Mouse (Mus musculus): Measurements from ENCODE around the gene Wap.

The Wap gene

DNA sequence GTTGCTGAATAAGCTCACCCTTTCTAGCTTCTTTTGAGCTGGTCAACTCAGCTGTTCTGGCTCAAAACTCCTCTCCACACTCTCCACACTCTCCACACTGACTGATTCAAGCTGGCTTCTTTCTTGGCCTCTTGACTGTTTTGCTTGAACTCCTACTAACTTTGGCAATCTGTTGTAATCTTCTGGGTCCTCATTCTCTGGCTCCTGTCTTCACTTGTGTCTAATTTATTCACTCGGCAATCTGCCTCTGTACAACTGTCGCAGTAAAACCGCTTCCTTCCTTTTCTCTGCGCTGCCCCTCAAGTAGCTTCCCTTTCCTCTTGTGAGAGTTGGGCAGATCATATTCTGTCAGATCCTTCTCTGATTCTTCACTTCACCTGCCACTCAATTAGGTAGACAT, 10.7 kb downstream of the Wap start:
- in situ Hi-C loops (cut with MseI, MboI): no loop called here

- in situ Hi-C loops (cut with MseI, MboI): no loop called here
These were observed 12.1 kb downstream of the Wap start for GRCm38 (mm10) chr11:6626388-6626772.

DNA sequence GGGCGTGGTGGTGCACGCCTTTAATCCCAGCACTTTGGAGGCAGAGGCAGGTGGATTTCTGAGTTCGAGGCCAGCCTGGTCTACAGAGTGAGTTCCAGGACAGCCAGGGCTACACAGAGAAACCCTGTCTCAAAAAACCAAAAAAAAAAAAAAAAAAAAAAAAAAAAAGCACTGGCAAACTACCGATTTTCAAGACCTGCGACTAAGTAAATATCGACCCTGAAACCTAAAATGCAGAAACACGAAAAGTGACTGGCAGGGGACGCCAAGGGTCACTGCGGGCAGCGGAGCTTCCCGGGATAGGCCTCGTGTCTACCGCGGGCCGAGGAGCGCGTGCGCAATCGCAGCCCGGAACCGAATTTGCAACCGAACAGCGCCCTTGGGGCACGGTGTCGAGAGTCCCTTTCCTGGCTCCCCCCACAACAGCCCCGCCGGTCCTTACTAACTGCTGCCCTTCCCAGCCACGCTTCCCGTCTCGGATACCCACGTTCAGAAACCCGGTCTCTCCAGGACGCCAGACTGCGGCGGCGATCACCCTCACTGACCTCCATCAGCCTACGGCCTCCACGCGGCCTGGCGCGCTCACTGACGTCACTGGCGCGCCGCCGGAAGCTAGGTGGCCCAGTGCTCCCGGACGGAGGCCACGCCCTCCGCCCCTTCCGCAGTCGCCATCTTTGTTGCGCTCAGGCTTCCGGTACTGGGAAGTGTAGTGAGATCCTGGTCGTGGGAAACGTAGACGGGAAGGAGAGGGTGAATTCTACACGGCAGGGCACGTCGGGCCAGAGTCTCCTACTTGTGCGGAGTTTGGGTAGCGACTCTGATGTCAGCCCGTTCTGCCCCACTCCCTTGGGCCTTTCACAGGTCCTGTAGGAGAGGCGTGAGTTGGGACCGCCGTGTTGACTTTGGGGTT, 12.7 kb downstream of the Wap start, which contains the start of gene Tbrg4:
TSS of gene Tbrg4 (minus strand) at position 590 of the 910 bp plus-strand sequence.
- in situ Hi-C loops (cut with MseI, MboI): no loop called here

- in situ Hi-C loops (cut with MseI, MboI): no loop called here
These were observed 13.6 kb downstream of the Wap start for GRCm38 (mm10) chr11:6624619-6625382.

DNA sequence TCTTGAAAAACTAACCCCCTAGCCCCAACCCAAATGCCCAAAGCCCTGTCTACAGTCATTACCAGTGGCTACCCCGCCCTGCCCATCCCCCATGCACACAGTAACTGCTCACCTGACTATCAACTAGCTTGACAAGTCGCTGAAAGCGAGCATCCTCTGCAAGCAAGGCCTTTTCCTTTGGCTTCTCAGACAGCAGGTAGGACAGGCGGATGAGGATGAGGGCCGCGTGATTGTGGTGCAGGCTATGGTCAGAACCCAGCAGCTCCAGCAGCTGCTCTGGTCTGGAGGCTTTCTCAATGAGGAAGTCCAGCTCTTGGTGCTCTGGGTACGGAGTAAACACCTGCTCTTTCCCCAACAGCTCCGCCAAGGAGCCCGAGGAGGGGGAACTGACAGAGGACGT, 14.7 kb downstream of the Wap start:
- in situ Hi-C loops (cut with MseI, MboI): no loop called here

GRCm38 (mm10) chr11:6615250-6616205, 22.9 kb downstream of the Wap start:
- in situ Hi-C loops (cut with MseI, MboI): no loop called here

- in situ Hi-C loops (cut with MseI, MboI): no loop called here
These were observed 32.7 kb downstream of the Wap start, which contains the start of gene Nacad for GRCm38 (mm10) chr11:6605491-6606399. Gene Nacad, minus strand, starts transcription at chr11:6606053.

- in situ Hi-C loops (cut with MseI, MboI): no loop called here
These were observed 33.4 kb downstream of the Wap start for GRCm38 (mm10) chr11:6605021-6605481.

DNA sequence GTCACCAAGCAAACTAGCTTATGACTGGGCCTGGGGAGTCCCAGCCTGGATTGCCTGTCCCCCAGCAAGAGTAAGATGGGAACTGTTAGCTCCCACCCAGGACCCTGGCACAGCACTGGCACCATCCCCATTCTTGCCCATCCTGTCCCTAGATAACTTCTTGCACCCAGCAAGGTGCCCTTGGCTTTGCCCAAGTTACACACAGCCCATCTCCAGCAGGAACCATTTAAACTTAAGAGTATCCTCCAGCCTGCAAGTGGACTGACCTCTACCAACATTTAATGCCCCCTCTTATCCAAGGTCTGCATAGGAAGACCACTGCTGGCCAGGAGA, 33.9 kb downstream of the Wap start:
- in situ Hi-C loops (cut with MseI, MboI): no loop called here

DNA sequence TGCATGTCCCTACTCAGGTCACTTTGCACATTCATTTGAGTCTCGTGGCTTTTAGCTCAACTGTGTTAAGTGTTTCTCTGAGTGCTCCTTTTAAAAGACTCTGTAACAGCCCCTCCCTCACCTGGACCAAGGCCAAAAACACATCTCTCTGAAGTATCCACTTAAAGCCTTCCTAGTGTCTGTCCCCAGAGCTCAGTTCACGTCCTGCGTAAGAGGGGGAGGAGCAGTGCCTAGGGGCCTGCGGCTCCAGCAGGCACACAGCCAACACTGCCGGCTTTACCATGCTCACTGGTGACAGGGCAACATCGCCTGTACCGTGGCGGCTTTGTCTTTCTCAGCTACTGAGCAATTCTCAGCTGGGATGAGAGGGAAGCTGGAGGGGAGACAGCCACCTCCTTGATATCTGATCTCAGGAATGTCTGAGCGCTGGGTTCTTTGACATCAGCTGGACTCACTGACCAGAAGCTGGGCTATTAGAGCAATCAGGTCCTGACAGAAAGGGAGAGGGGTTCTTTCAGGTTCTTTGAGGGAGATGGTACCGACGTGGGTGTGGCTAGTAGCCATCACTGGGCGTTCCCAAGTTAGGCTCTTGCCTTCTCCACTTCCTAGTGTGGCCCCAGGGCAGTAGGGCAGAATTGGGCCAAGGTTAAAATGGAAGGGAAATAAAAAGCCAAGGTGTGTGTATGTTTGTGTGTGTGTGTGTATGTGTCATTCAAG, 34.4 kb downstream of the Wap start:
- in situ Hi-C loops (cut with MseI, MboI): no loop called here

GRCm38 (mm10) chr11:6603224-6603623, 35.2 kb downstream of the Wap start:
- in situ Hi-C loops (cut with MseI, MboI): no loop called here

- in situ Hi-C loops (cut with MseI, MboI): no loop called here
These were observed 35.8 kb downstream of the Wap start for GRCm38 (mm10) chr11:6602662-6603061.

DNA sequence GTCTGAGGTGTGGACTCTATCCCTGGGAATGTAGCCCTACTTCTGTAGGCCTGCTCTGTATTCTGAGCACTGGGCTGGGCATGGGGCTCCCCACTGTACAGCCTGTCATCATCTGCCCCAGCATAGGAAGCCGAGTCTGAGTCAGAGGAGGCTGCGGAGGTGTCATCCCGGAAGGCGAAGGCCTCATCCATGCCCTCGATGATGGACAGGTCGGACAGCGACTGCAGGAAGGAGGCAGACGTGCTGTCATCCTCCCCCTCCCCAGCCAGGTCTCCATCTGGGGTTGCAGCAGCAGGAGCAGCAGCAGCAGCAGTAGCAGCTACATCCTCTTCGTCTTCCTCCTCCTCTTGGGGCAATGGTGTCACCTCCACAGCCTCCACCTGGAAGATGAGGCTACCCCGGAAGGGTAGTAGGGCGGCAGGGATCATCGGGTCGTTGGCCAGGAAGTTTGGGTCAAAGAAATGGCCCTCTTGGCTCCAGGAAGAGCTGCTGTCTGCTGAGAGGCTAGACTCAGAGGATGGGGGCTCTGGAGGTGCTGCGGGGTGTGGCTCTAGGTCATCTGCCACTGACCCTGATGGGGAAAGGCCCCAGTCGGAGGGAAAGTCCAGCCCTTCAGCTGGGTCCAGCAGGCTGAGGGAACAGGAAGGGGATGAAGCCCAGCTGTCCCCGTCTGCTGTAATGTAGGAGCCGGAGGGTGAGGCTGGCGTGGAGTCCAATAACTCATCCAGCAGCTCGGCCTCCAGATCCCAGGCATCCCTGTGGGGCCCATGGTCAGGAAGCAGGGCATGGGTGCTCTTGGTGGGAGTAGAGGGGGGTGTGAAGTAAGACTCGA, 36.6 kb downstream of the Wap start:
- in situ Hi-C loops (cut with MseI, MboI): no loop called here

DNA sequence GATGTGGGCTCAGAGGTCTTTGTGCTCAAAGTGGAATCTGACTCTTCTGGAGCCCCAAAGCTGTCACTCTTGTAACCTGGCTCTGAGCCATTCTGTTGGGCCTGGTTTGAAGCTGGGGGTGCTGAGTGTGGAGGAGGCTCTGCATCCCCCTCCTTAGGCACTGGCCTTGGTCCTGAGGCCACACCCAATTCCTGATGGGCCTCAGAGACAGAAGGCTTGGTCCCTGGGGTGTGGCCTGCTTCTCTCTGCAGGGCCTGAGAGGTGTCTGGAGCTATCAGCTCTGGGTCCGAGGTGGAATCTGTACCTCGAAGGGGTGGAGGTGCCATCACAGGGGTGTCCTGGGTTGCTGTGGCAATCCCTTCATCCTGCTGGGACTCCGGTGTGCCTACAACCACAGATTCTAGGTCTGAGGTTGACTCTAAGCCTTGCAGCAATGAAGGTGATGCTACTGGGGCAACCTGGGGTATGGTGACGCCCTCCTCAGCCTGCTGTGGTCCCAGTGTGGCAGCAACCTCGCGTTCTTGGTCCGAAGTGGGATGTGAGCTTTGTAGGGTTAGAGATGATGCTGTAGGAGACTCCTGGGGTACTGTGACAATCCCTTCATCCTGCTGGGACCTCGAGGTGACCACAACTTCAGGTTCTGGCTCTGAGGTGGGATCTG, 38.0 kb downstream of the Wap start:
- in situ Hi-C loops (cut with MseI, MboI): no loop called here

DNA sequence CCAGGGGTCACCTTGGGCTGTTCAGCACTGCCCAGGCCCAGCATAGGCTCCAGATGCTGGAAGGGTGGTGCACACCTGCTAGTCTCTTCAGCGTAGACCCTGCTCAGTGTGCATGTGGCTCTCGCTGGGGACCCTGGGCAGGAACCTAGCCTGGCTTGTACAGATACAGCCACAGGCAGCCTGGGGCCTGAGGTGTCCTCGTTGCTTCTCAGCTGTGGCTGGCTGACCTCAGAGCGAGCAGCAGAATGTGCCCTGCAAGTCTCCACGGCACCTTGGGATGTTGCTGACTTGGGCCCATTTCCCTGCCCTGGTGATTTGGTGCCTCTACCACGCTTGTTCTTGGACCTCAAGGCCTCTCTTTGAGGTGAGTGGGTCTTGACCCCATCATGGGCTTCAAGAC, 38.6 kb downstream of the Wap start:
- in situ Hi-C loops (cut with MseI, MboI): no loop called here

GRCm38 (mm10) chr11:6599011-6599681, 39.3 kb downstream of the Wap start:
- in situ Hi-C loops (cut with MseI, MboI): no loop called here

DNA sequence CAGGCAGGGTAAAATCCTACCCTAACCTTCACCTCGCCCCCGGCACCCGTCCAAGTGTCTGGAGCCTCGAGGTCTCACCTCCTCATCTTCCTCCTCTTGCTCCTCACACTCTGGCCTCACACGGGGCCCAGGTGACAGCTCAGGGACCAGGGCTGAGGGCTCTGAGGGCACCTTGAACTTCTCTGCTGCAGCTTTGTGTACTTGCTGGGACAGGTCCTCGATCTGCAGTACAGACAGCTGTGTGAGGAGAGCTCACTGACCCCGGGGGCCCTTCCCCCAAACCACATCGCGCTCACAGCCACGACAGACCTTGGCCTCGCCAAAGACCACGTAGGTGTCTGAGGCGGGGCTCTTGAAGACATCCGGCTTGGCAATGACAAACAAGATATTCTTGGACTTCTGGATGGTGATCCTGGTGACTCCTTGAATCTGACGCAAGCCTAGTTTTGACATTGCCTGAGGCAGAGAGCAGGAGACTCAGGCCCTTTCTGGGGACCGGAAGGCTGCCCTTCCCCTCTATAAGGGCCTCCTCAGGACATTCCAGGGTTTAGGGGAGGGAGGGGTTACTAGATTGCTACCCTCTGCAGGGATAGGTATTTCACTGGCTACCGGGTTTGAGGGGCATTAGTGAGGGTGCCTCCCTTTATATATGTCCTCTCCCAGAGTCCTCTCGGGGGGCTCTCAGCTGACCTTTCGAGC, 40.1 kb downstream of the Wap start:
- in situ Hi-C loops (cut with MseI, MboI): no loop called here

Measured in mouse trophoblast stem cell (cell line).